Mouse (Mus musculus) thymus, adult 2 months (tissue): Measurements from ENCODE around the gene Bmx.

Experiments
- CTCF ChIP-seq: fragments of 200-500 bp; IDR thresholded peaks from 2 replicates; pipeline ENCODE4 v1.5.1; 2012; ENCODE audit warnings: mild to moderate bottlenecking, control low read depth, low read length, moderate library complexity, borderline replicate concordance; ENCODE audit not compliant: control insufficient read depth, poor library complexity, insufficient read depth; ENCODE audit errors: extremely low read depth
- POLR2A ChIP-seq: fragments of 200-500 bp; IDR thresholded peaks from 2 replicates; pipeline ENCODE4 v1.6.1; 2012; ENCODE audit warnings: mild to moderate bottlenecking, low read length, control low read depth, moderate library complexity; ENCODE audit not compliant: control insufficient read depth, poor library complexity, insufficient read depth; ENCODE audit errors: extremely low read depth

GRCm38 (mm10) chrX:164245714-164246113 lies 12.3 kb downstream of the Bmx start:
- no peak for TF ChIP-seq POLR2A
- TF ChIP-seq CTCF = no peak
